Mouse (Mus musculus): ENCODE data around the gene Hist1h4h. TPM values are rescaled to one million over a fixed set of nuclear protein-coding genes. Genes with fewer than 3 reads are reported as not detected.
A peak's percentile ranks its signal among the peaks of the same experiment; 100 is the strongest.

The Hist1h4h gene
- polyA plus RNA-seq, 1 experiment from 2014 or later = 2.8 TPM

GRCm38 (mm10) chr13:23516822-23517602, 13.8 kb upstream of the Hist1h4h start:
- H3K36me3 ChIP-seq = no peaks in the 10 kb centered on the region
- no peak for DNase-seq (ENCODE audit: low spot score)
- no peaks in the 10 kb centered on the region for H3K9me3 ChIP-seq
- no peak overlapping the region for H3K27ac ChIP-seq
- under 1% methylated on average over 19 of the region's 19 CpGs for WGBS
- no peaks in the 10 kb centered on the region for H3K27me3 ChIP-seq (ENCODE audit: insufficient read depth, poor library complexity, severe bottlenecking)
- H3K4me1 ChIP-seq = no peaks in the 10 kb centered on the region
- peak overlapping the region; percentile 63 for H3K4me3 ChIP-seq

GRCm38 (mm10) chr13:23517603-23518294, 13.1 kb upstream of the Hist1h4h start:
- H3K36me3 ChIP-seq = no peaks in the 10 kb centered on the region
- H3K4me3 ChIP-seq = peak overlapping the region; percentile 63
- peak; percentile 91 for DNase-seq (ENCODE audit: low spot score)
- no peaks in the 10 kb centered on the region for H3K4me1 ChIP-seq
- no peak overlapping the region for H3K27ac ChIP-seq
- WGBS = under 1% methylated on average over 27 of the region's 27 CpGs
- no peaks in the 10 kb centered on the region for H3K27me3 ChIP-seq (ENCODE audit: insufficient read depth, poor library complexity, severe bottlenecking)
- H3K9me3 ChIP-seq = no peaks in the 10 kb centered on the region

- 0% methylated on average over 6 of the region's 6 CpGs for WGBS
- DNase-seq (ENCODE audit: low spot score) = no peak
- Histone ChIP-seq H3K36me3 (no peaks in the 10 kb centered on the region), H3K4me3 (peak overlapping the region; percentile 63), H3K27me3 (ENCODE audit: insufficient read depth, poor library complexity, severe bottlenecking) (no peaks in the 10 kb centered on the region), H3K27ac (no peak overlapping the region), H3K4me1 (no peaks in the 10 kb centered on the region), H3K9me3 (no peaks in the 10 kb centered on the region)
Measured at GRCm38 (mm10) chr13:23518295-23518603, 12.6 kb upstream of the Hist1h4h start.

GRCm38 (mm10) chr13:23518885-23519284, 12.0 kb upstream of the Hist1h4h start:
- WGBS = under 1% methylated on average over 6 of the region's 6 CpGs
- no peak overlapping the region for H3K27ac ChIP-seq

GRCm38 (mm10) chr13:23519416-23519815, 11.4 kb upstream of the Hist1h4h start:
- WGBS = under 1% methylated on average over 10 of the region's 10 CpGs
- no peaks in the 10 kb centered on the region for H3K9me3 ChIP-seq
- H3K4me1 ChIP-seq = no peaks in the 10 kb centered on the region
- DNase-seq (ENCODE audit: low spot score) = peak; percentile 85
- H3K27ac ChIP-seq = no peak overlapping the region
- H3K4me3 ChIP-seq = peak overlapping the region; percentile 63
- no peaks in the 10 kb centered on the region for H3K36me3 ChIP-seq
- H3K27me3 ChIP-seq (ENCODE audit: insufficient read depth, poor library complexity, severe bottlenecking) = no peaks in the 10 kb centered on the region

More at GRCm38 (mm10) chr13:23518885-23519284, 12.0 kb upstream of the Hist1h4h start:
- H3K9me3 ChIP-seq = no peaks in the 10 kb centered on the region
- no peaks in the 10 kb centered on the region for H3K36me3 ChIP-seq
- peak overlapping the region; percentile 63 for H3K4me3 ChIP-seq
- no peaks in the 10 kb centered on the region for H3K27me3 ChIP-seq (ENCODE audit: insufficient read depth, poor library complexity, severe bottlenecking)
- no peaks in the 10 kb centered on the region for H3K4me1 ChIP-seq
- peak; percentile 83 for DNase-seq (ENCODE audit: low spot score)

GRCm38 (mm10) chr13:23521703-23522102, 9.1 kb upstream of the Hist1h4h start:
- Histone ChIP-seq H3K4me1 (no peaks in the 10 kb centered on the region; the same call in 1 of the 2 replicates), H3K4me3 (peak overlapping the region; percentile 40), H3K27ac (no peak overlapping the region), H3K9me3 (no peaks in the 10 kb centered on the region), H3K36me3 (no peaks in the 10 kb centered on the region), H3K27me3 (ENCODE audit: insufficient read depth, poor library complexity, severe bottlenecking) (no peaks in the 10 kb centered on the region)
- DNase-seq (ENCODE audit: low spot score) = peak; percentile 81
- WGBS = under 1% methylated on average over 14 of the region's 14 CpGs

- Histone ChIP-seq H3K9me3 (no peaks in the 10 kb centered on the region), H3K4me3 (no peak overlapping the region), H3K36me3 (no peaks in the 10 kb centered on the region), H3K4me1 (peaks cover 1% of the 10 kb centered on the region; the same call in 1 of the 2 replicates), H3K27me3 (ENCODE audit: insufficient read depth, poor library complexity, severe bottlenecking) (no peaks in the 10 kb centered on the region), H3K27ac (no peak overlapping the region)
- WGBS = 61% methylated on average over 5 of the region's 5 CpGs
- no peak for DNase-seq (ENCODE audit: low spot score)
Measured at GRCm38 (mm10) chr13:23523976-23524375, 6.9 kb upstream of the Hist1h4h start.

- Histone ChIP-seq H3K4me1 (peaks cover 3% of the 10 kb centered on the region; the same call in 1 of the 2 replicates), H3K9me3 (no peaks in the 10 kb centered on the region), H3K4me3 (peak overlapping the region; percentile 18; the same call in 1 of the 2 replicates), H3K27ac (no peak overlapping the region), H3K27me3 (ENCODE audit: insufficient read depth, poor library complexity, severe bottlenecking) (no peaks in the 10 kb centered on the region), H3K36me3 (no peaks in the 10 kb centered on the region)
- DNase-seq (ENCODE audit: low spot score) = peak; percentile 91
- WGBS = 11% methylated on average over 5 of the region's 5 CpGs
Measured at GRCm38 (mm10) chr13:23524654-23525053, 6.2 kb upstream of the Hist1h4h start.

- under 1% methylated on average over 10 of the region's 10 CpGs for WGBS
- H3K27me3 ChIP-seq (ENCODE audit: insufficient read depth, poor library complexity, severe bottlenecking) = no peaks in the 10 kb centered on the region
- H3K27ac ChIP-seq = no peak overlapping the region
- H3K4me1 ChIP-seq = peaks cover 3% of the 10 kb centered on the region; the same call in 1 of the 2 replicates
- no peak for DNase-seq (ENCODE audit: low spot score)
- H3K9me3 ChIP-seq = no peaks in the 10 kb centered on the region
- no peaks in the 10 kb centered on the region for H3K36me3 ChIP-seq
- H3K4me3 ChIP-seq = peak overlapping the region; percentile 59
Measured at GRCm38 (mm10) chr13:23525901-23526300, 4.9 kb upstream of the Hist1h4h start.

GRCm38 (mm10) chr13:23526312-23526711, 4.5 kb upstream of the Hist1h4h start:
- WGBS = under 1% methylated on average over 17 of the region's 17 CpGs
- Histone ChIP-seq H3K27me3 (ENCODE audit: insufficient read depth, poor library complexity, severe bottlenecking) (no peaks in the 10 kb centered on the region), H3K36me3 (no peaks in the 10 kb centered on the region), H3K27ac (peak overlapping the region; percentile 72; the same call in 1 of the 2 replicates), H3K9me3 (no peaks in the 10 kb centered on the region), H3K4me1 (peaks cover 3% of the 10 kb centered on the region; the same call in 1 of the 2 replicates), H3K4me3 (peak overlapping the region; percentile 59)
- peak; percentile 91 for DNase-seq (ENCODE audit: low spot score)

- peaks cover 15% of the 10 kb centered on the region for H3K4me1 ChIP-seq
- DNase-seq (ENCODE audit: low spot score) = no peak
- H3K36me3 ChIP-seq = no peaks in the 10 kb centered on the region
- 88% methylated on average over 5 of the region's 5 CpGs for WGBS
- H3K9me3 ChIP-seq = no peaks in the 10 kb centered on the region
- H3K27ac ChIP-seq = peak overlapping the region; percentile 59; the same call in 1 of the 2 replicates
- no peaks in the 10 kb centered on the region for H3K27me3 ChIP-seq (ENCODE audit: insufficient read depth, poor library complexity, severe bottlenecking)
- peak overlapping the region; percentile 18; the same call in 1 of the 2 replicates for H3K4me3 ChIP-seq
Measured at GRCm38 (mm10) chr13:23529005-23529404, 1.8 kb upstream of the Hist1h4h start.

- Histone ChIP-seq H3K4me3 (peak overlapping the region; percentile 67), H3K36me3 (no peaks in the 10 kb centered on the region), H3K4me1 (peaks cover 18% of the 10 kb centered on the region), H3K9me3 (no peaks in the 10 kb centered on the region), H3K27ac (peak overlapping the region; percentile 95), H3K27me3 (ENCODE audit: insufficient read depth, poor library complexity, severe bottlenecking) (no peaks in the 10 kb centered on the region)
- no peak for DNase-seq (ENCODE audit: low spot score)
- WGBS = 32% methylated on average over 2 of the region's 2 CpGs
Measured at GRCm38 (mm10) chr13:23529480-23530165, 1.2 kb upstream of the Hist1h4h start.
